Mouse (Mus musculus) ovary, adult 2 months (tissue): ENCODE measurements around the gene Col4a4. TPM values are rescaled to one million over a fixed set of nuclear protein-coding genes. Genes with fewer than 3 reads are reported as not detected.

Experiments used
- polyA plus RNA-seq: library from polyadenylated mRNA; depleted of rRNA; stranded (reverse); fragments of >200 nt; gene quantifications from 2 replicates; pipeline ENCODE4 v1.2.3, GENCODE M21; 2012; rRNA removed

The Col4a4 gene
- polyA plus RNA-seq: 6.9 and 7.6 TPM in 2 replicates

GRCm38 (mm10) chr1:82586713-82587399, at the start of gene Col4a4, which contains the start of gene Col4a3:
Gene Col4a4 (minus strand): TSS chr1:82586849.
Gene Col4a3 (plus strand): TSS chr1:82586921.

Other genes starting within 250 kb of the Col4a4 start
- gene Col4a3, start 72 bp upstream of the Col4a4 start, polyA plus RNA-seq: 3.9 and 5.0 TPM in 2 replicates
- gene Mff, start 138.0 kb upstream of the Col4a4 start, polyA plus RNA-seq: 47.3 and 110 TPM in 2 replicates
- not detected in 2 replicates for gene Tm4sf20, start 181.6 kb upstream of the Col4a4 start, polyA plus RNA-seq
- not detected in 2 replicates for gene Gm47791, start 184.4 kb upstream of the Col4a4 start, polyA plus RNA-seq